Mouse (Mus musculus) layer of hippocampus, adult 2 months (tissue): ENCODE data around the gene Thrap3. TPM values are rescaled to one million over a fixed set of nuclear protein-coding genes. Genes with fewer than 3 reads are reported as not detected.

ENCODE experiments used
- DNase-seq, 2 experiments: peaks; one replicate each; pipeline ENCODE4 v3.0.0; 2022; ENCODE audit warnings: low spot score in 2 of 2
- H3K27ac ChIP-seq: fragments of 200-600 bp; 2 replicates; pipeline ENCODE4 v1.8.1; 2022
- H3K4me3 ChIP-seq: fragments of 200-600 bp; 2 replicates; pipeline ENCODE4 v1.8.1; 2022; ENCODE audit warnings: mild to moderate bottlenecking
- CTCF ChIP-seq: fragments of 200-600 bp; conservative IDR thresholded peaks from 2 replicates; pipeline ENCODE4 v1.8.1; 2022; ENCODE audit warnings: antibody characterized with exemption, mild to moderate bottlenecking, moderate library complexity
- total RNA-seq, 2 experiments: library from RNA; stranded (reverse); gene quantifications; 2 replicates each; pipeline ENCODE4 v1.2.3; 2021

Thrap3 gene
- total RNA-seq, 2 experiments from 2014 or later: 150 to 166 TPM

DNA sequence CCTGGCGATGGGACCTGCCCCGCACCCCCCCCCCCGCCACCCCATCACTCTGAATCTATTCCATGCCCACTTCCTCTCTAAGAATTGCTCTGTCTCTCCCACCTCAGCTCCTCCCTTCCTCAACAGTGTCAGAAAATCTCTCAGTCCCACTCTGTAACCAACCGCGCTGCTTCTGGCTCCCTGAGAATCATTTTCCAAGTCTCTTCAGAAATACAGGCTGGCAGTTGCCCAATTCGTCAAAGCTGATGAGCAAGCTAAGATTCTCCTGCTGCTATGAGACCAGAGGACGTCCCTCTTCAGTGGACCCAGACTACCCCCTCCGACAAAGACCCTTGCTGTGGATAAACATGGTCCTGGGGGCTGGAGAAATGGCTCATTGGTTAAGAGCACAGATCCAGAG lies 43.1 kb downstream of the Thrap3 start:
- no peak overlapping the region for H3K27ac ChIP-seq
- no peak for TF ChIP-seq CTCF
- DNase-seq: no peak
- H3K4me3 ChIP-seq: no peak overlapping the region

DNA sequence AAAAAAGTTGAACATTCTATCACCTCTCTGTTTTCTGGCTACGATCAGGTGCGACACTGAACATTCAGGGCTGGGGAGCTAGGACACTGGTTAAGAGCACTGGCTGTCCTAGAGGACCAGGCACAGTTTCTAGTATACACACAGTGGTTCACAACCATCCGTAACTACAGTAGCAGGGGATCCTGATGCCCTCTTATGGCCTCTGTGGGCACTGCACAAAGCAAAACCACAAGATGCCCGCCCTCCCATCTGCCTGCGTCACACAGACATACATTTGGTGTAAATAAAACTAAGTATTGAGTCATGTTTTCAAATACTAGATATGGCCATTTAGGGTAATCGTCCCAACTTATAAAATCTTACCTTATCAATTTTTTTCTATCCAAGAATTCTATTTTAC lies 45.0 kb downstream of the Thrap3 start:
- no peak for DNase-seq
- TF ChIP-seq CTCF: peak; percentile 52
- no peak overlapping the region for H3K4me3 ChIP-seq

DNA sequence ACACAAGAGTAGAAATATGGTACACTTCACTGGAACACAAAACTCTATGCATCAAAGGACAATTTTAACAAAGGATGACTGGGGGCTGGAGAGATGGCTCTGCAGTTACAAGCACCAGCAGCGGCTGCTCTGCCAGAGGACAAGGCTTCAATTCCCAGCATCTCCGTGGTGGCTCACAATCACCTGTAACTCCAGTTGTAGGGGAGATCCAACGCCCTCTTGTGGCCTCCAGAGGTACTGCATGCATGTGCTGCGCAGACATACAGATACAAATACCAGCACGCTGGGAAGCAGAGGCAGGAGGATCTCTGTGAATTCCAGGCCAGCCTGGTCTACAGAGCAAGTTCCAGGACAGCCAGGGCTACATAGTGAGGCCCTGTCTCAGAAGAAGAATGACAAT lies 45.9 kb downstream of the Thrap3 start:
- peak; percentile 80 for TF ChIP-seq CTCF
- no peak for DNase-seq
- H3K4me3 ChIP-seq: no peak overlapping the region
- no peak overlapping the region for H3K27ac ChIP-seq

More for the DNA sequence above, 45.0 kb downstream of the Thrap3 start:
- no peak overlapping the region for H3K27ac ChIP-seq

DNA sequence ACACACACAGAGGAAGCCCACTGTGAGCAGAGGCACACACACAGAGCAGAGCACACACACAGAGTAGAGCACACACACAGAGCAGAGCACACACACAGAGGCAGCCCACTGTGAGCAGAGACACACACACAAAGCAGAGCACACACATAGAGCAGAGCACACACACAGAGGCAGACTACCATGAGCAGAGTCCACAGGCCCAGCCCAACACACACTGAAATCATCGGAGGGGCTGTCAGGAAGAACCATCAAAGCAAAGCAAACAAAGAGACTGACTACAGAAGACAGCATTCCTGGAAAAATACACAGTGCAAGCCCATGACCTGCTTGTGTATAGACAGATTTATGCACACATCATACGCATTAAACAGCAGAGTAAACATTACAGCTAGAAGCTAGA lies 46.7 kb downstream of the Thrap3 start:
- Histone ChIP-seq H3K27ac (no peak overlapping the region), H3K4me3 (no peak overlapping the region)
- no peak for TF ChIP-seq CTCF
- DNase-seq: no peak

DNA sequence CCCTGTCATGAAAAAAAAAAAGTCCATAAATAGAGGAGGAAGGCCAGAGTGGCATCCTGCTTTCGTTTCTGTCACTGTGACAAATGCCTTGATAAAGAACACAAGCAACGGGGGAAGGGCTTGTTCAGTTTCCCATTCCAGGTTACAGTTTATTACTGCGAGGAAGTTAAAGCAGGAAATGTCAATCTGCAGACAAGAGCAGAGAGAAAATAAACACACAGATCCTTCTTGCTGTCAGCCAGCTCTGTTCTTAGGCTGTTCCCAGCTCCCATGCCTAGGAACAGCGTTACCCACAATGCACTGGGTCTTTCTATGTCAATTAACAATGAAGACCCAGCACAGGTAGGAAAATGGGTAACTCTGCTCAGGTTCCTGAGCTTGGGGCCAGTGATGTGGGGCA lies 47.4 kb downstream of the Thrap3 start:
- no peak for TF ChIP-seq CTCF
- Histone ChIP-seq H3K4me3 (no peak overlapping the region), H3K27ac (no peak overlapping the region)
- no peak for DNase-seq

DNA sequence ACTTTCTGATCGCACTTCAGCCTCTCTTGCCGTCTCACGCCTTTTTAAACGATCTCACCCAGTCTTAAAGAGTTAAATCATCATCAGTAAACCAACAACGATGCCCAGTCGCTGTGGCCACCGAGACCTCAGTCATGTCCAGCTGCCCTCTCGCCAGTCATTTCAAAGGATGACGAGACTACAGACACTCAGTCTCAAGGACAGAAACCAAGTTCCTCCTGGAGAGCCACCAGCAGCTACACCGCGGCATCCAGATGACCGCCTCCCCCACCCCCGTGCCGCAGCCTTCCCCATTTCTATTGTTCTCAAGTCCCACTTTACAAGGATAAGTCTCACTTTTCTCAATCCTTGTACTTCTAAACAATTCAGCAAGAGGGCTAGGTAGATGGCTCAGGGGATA lies 49.7 kb downstream of the Thrap3 start:
- Histone ChIP-seq H3K27ac (no peak overlapping the region), H3K4me3 (no peak overlapping the region)
- TF ChIP-seq CTCF: no peak
- DNase-seq: no peak

DNA sequence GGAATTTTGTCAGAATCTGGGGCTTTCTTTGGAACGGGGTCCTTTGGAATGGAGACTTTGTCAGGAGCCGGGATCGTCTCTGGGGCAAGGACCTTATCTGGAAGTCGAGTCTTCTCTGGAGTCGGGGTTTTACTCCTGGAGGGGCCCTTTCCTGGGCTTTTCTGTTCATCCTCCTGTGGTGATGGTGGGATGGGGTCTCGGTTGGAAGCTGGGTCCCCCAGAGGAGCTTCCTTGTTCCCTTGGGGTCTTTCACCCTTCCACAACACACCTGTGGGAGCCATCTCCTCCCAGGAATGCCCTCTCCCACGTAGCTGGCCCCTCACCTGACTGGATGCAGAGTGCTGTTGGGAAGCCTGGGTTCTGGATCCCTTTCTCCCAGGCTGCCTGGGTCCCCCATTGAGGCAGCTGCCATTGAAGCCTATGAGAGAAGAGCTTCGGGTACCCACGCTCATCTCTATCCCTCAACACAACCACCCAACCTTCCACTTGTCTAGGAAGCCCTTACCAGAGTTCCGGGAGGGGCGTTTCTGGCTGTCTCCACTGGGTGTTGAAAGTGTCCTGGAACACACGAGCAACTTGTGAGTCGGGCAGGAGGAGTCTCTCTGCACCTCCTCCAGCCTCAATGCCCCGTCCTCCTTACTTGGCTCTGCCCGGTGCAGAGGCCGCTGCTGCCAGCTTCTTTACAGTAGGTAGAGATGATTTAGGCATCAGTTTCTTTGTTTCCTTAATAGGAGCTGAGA lies 50.7 kb downstream of the Thrap3 start:
- no peak for DNase-seq
- Histone ChIP-seq H3K4me3 (no peak overlapping the region), H3K27ac (no peak overlapping the region)
- TF ChIP-seq CTCF: no peak

DNA sequence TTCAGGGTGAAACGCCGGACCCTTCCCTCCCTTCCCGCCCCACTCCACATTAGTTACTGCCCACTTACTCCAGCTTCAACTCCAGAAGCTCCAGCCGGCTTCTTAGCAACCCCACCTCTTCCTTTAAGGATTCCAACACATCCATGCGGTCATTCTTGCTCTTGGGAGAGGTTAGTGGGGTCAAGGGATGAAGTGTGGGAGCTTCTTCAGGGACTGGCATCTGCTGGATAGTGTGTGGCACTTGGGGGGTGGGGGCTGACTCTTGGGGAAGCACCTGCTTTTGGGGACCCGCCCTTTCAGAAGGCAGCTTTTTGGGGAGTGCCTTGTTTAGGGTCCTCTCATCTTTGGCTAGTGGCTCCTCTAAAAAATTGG lies 51.6 kb downstream of the Thrap3 start:
- no peak for TF ChIP-seq CTCF
- Histone ChIP-seq H3K4me3 (no peak overlapping the region), H3K27ac (no peak overlapping the region)
- DNase-seq: no peak

DNA sequence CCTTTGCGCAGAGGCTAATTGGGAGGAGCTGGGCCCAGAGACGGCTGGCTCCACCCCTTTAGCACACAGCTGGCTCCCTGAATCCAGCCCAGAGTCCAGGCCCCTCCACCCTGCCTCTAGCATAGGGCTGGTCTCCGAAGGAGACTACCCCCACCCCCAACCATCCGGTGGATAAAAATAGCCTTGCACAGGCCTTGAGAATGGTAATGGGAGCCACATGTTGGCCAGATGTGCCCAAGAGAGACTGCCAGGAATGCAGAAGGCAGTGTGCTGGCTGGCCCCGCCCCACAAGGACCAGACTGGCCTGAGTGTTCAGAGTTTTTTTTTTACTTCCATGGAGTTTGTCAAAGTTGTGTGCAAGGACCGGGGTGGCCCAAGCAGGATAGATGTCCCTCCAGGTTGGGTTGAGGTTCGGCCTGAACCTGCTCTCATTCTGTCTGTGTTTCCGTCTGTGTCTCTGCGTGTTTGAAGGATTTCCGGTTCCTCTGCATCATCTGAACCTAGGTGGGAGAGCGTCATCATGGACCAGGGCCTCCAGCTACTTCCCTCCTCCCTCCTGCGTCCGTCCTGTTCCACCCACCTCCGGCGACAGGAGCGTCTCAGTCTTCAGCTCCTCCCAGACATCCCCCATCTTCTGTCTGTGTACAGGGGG lies 52.1 kb downstream of the Thrap3 start:
- TF ChIP-seq CTCF: no peak
- DNase-seq: no peak
- Histone ChIP-seq H3K27ac (no peak overlapping the region), H3K4me3 (no peak overlapping the region; the same call in 1 of the 2 replicates)

DNA sequence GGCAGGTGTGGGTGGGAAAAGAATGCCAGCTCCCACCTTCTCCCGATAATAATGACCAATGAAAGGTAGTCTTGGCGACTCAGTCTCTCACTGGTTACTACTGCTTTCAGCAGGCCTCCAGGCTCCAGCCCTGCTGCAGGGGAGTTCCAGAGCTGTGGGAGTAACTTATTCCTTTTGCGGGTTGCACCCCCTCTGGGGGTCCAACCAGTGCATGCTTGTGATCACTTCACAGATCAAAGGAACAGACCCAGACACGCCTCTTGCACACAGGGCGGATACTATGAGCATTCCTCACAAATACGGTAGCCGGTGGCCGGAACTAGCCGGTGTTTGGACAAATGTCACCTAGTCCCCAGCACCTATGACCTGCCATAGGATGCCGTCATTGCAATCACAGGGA lies 52.8 kb downstream of the Thrap3 start:
- DNase-seq: no peak
- TF ChIP-seq CTCF: no peak
- Histone ChIP-seq H3K27ac (no peak overlapping the region), H3K4me3 (peak overlapping the region; percentile 61; the same call in 1 of the 2 replicates)

DNA sequence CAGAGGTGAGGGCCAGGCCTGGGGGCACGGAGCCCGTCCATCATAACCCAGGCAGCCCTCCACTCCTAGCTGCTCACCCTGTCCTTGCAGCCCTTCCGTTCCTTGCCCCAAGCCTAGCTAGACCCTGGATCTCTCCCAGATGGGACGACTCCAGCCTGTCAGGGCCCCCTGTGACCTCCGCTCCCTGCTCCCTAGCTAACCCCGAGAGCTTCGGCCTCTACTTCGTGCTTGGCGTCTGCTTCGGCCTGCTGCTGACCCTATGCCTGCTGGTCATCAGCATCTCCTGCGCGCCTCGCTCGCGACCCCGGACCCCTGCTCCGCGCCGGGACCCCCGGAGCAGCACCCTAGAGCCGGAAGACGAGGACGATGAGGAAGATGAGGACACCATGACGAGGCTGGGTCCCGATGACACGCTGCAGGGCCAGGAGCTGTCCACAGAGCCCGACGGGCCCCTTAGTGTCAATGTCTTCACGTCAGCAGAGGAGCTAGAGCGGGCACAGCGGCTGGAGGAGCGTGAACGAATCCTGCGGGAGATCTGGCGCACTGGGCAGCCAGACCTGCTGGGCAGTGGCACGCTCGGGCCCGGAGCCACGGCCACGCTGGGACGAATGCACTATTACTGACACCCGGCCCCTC lies 53.4 kb downstream of the Thrap3 start:
- peak overlapping the region; percentile 67; the same call in 1 of the 2 replicates for H3K27ac ChIP-seq
- no peak for DNase-seq
- no peak for TF ChIP-seq CTCF
- H3K4me3 ChIP-seq: peak overlapping the region; percentile 61

DNA sequence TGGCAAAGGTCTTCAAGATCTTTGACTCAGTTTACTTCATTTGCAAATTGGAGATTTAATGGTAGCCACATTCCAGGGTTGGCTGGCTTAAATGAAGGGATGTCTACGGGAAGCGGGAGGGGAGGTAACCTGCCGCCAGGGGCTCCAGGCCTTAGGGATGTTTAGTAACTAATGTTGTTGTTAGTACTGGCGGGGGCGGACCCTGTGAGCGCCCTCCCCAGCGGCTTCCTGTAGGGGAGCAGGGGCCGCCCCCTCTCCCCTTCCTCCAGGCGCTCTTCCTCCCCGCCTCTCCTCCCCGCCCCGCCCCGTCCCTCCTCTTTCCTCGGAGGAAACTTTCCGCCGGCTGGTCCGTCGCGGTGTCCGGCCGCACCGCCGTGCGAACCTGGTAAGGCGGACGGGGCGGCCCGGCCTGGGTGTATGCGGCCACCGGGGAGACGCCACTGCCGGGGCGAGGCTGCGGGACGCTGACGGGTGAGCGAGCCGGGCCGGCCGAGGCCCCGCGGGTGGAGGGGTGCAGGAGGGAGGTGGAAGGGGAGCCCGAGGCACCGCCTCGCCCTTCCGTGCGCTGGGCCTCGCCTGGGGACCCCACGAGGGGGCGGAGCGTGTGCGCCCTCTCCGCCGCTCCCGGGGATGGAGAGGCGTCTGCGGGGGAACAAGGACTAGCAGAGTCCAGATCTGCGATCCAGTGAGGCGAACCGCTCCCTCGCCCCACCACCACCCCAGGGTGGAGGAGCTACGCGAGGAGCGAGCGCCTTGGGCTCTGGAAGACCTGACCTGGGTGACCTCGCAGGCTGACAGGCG lies 54.2 kb downstream of the Thrap3 start:
- no peak for DNase-seq
- H3K27ac ChIP-seq: peak overlapping the region; percentile 67; the same call in 1 of the 2 replicates
- TF ChIP-seq CTCF: peak; percentile 49
- peak overlapping the region; percentile 61 for H3K4me3 ChIP-seq
